Mouse (Mus musculus): ENCODE results near the gene Dlgap5.

GRCm38 (mm10) chr14:47462877-47463460, 44.8 kb upstream of the Dlgap5 start:
- TF ChIP-seq POLR2A (IDR thresholded peaks at IDR 0.05; ENCODE audit: low read depth, low read length) (no peak), CTCF (IDR thresholded peaks at IDR 0.05; ENCODE audit: extremely low read depth, insufficient read depth, insufficient read length, insufficient replicate concordance) (no peak)
